ENCODE assay signal across 16 mouse cellular contexts in the genomic region with DNA sequence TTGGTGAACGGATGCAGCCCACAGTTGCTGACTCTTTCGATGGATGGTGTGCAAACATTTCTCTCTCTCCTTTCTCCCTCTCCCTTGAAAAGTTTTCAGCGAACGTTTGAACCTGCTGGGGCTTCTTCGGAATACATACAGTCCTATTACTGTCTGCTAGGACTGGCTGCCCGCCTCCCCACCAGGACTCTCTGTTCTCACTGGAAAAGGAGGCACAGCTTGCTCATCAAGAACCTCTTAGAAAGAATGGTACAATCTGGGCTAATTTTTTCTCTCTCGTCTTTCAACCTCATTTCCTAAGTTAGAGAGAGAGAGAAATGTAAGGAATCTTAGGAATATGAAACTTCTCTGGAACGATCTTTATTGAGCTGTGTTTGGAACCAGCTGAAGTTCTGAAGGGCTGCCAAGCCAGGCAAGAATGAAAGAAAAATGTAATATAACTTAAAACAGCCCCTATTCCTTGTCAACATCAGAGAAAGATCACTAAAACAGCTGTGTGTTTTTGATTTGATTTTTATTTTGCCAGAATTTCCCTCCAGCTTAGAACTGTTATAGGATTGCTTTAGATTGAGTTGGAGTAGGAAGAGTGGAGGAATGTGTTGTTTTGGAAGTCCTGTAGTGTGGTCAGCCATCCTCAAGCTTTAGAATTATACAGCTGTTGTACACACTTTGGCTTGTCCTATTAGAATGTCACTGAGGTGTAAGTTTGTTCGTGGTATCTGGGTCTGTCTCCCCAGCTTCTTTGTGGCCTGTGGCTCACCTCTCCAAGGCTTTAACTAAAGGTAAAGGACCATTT. TPM values are rescaled to one million over a fixed set of nuclear protein-coding genes. Genes with fewer than 3 reads are reported as not detected.
A peak's percentile ranks its signal among the peaks of the same experiment; 100 is the strongest.
DNase-seq lines count a peak whose midpoint lies in the region; ATAC-seq and TF ChIP-seq lines count a peak whose summit lies in the region.
"Had no signal": no experiment of that assay in that cellular context is flagged by ENCODE, and none has a peak within 500 bp of the region (broad histone marks: within the 10 kb centered on the region; RNA-seq: fewer than 3 reads in every experiment).

No protein-coding gene starts in this region.

- H3K36me3 ChIP-seq in kidney, postnatal 0 days (ENCODE audit: insufficient read depth, low read length) = no peaks in the 10 kb centered on the region
- no peaks in the 10 kb centered on the region for H3K36me3 ChIP-seq in lung, postnatal 0 days (ENCODE audit: insufficient read depth, low read length)
- H3K36me3 ChIP-seq in stomach, embryonic 15.5 days = no peaks in the 10 kb centered on the region
- H3K36me3 ChIP-seq: forebrain, embryonic 12.5 days; heart, embryonic 12.5 days had no signal

- no peak for DNase-seq in frontal cortex, adult 2 months (ENCODE audit: extremely low spot score in 1 of 2, low spot score in 1 of 2)
- peak; percentile 69 for DNase-seq in kidney, postnatal 0 days (ENCODE audit: low spot score)
- DNase-seq in kidney, adult 9 months = no peak
- peak; percentile 57 for DNase-seq in lung, postnatal 0 days (ENCODE audit: low spot score)
- no peak for DNase-seq in lung, adult 2 months
- no peak for DNase-seq in cerebellum, postnatal 25 days
- DNase-seq: cerebellum, adult 2 months; embryo, embryonic 11 days; right cerebral cortex, adult 18-20 months; thymus, postnatal 14 days had no signal

- no peak overlapping the region for H3K9ac ChIP-seq in kidney, postnatal 0 days (ENCODE audit: low read depth, low read length)
- H3K9ac ChIP-seq in lung, postnatal 0 days (replicated peaks; ENCODE audit: low read depth) = no peak overlapping the region
- H3K9ac ChIP-seq in stomach, embryonic 15.5 days = no peak overlapping the region
- H3K9ac ChIP-seq: forebrain, embryonic 12.5 days; heart, embryonic 12.5 days had no signal

- H3K27me3 ChIP-seq in kidney, postnatal 0 days (ENCODE audit: insufficient read depth, low read length) = no peaks in the 10 kb centered on the region
- H3K27me3 ChIP-seq in lung, postnatal 0 days (replicated peaks; ENCODE audit: insufficient read depth, low read length) = no peaks in the 10 kb centered on the region
- no peaks in the 10 kb centered on the region for H3K27me3 ChIP-seq in stomach, embryonic 15.5 days (replicated peaks)
- H3K27me3 ChIP-seq: forebrain, embryonic 12.5 days; heart, embryonic 12.5 days had no signal

- peak; percentile 20; the same call in 1 of the 2 replicates for TF ChIP-seq EP300 in lung, postnatal 0 days (IDR thresholded peaks at IDR 0.05)

- no peak for TF ChIP-seq CTCF in kidney, postnatal 0 days (IDR thresholded peaks at IDR 0.05; ENCODE audit: low read depth)
- TF ChIP-seq CTCF in lung, postnatal 0 days (IDR thresholded peaks at IDR 0.05) = no peak
- TF ChIP-seq CTCF in lung, adult 2 months (IDR thresholded peaks at IDR 0.05; ENCODE audit: insufficient read depth, low read length) = no peak

- H3K4me3 ChIP-seq in kidney, postnatal 0 days (replicated peaks; ENCODE audit: low read depth, low read length) = no peak overlapping the region
- H3K4me3 ChIP-seq in lung, postnatal 0 days (ENCODE audit: low read depth, low read length) = no peak overlapping the region
- H3K4me3 ChIP-seq in lung, adult 2 months (replicated peaks; ENCODE audit: extremely low read depth, low read depth, low read length) = no peak overlapping the region
- no peak overlapping the region for H3K4me3 ChIP-seq in stomach, embryonic 15.5 days (replicated peaks)
- H3K4me3 ChIP-seq: forebrain, embryonic 12.5 days; heart, embryonic 12.5 days had no signal

- H3K4me1 ChIP-seq in kidney, postnatal 0 days (replicated peaks; ENCODE audit: insufficient read depth, low read length) = peaks cover 6% of the 10 kb centered on the region
- peaks cover 7% of the 10 kb centered on the region; the same call in 1 of the 2 replicates for H3K4me1 ChIP-seq in lung, postnatal 0 days (ENCODE audit: insufficient read depth, low read depth, low read length)
- H3K4me1 ChIP-seq in lung, adult 2 months (ENCODE audit: control insufficient read depth, insufficient read depth, low read length) = peaks cover 3% of the 10 kb centered on the region; the same call in 1 of the 2 replicates
- 0 out of 2 replicates have a peak, but pooled peaks cover 4% of the 10 kb centered on the region for H3K4me1 ChIP-seq in stomach, embryonic 15.5 days
- H3K4me1 ChIP-seq: forebrain, embryonic 12.5 days had no signal

- H3K9me3 ChIP-seq in kidney, postnatal 0 days (replicated peaks; ENCODE audit: low read length) = no peaks in the 10 kb centered on the region
- H3K9me3 ChIP-seq in lung, postnatal 0 days (ENCODE audit: low read length) = no peaks in the 10 kb centered on the region
- H3K9me3 ChIP-seq in stomach, embryonic 15.5 days = no peaks in the 10 kb centered on the region
- H3K9me3 ChIP-seq: forebrain, embryonic 12.5 days had no signal

- ATAC-seq in frontal cortex, adult (ENCODE audit: low TSS enrichment) = peak; percentile 85
- ATAC-seq in kidney, postnatal 0 days (replicated peaks; ENCODE audit: low FRiP score, low read depth) = no peak
- peak; percentile 49 for ATAC-seq in lung, postnatal 0 days
- ATAC-seq in stomach, embryonic 15.5 days (ENCODE audit: insufficient read depth, low FRiP score, low read depth) = no peak
- ATAC-seq: hindbrain, postnatal 0 days had no signal

- H3K4me2 ChIP-seq in kidney, postnatal 0 days (ENCODE audit: low read length) = no peak overlapping the region
- peak overlapping the region; percentile 15; the same call in 1 of the 2 replicates for H3K4me2 ChIP-seq in lung, postnatal 0 days (replicated peaks; ENCODE audit: low read depth, low read length)
- no peak overlapping the region for H3K4me2 ChIP-seq in stomach, embryonic 15.5 days
- H3K4me2 ChIP-seq: forebrain, embryonic 12.5 days; heart, embryonic 12.5 days; liver, embryonic 11.5 days had no signal

- H3K27ac ChIP-seq in kidney, postnatal 0 days = peak overlapping the region; percentile 54
- peak overlapping the region; percentile 52 for H3K27ac ChIP-seq in lung, postnatal 0 days (ENCODE audit: low read length)
- H3K27ac ChIP-seq in stomach, embryonic 15.5 days = peak overlapping the region; percentile 41; the same call in 1 of the 2 replicates
- H3K27ac ChIP-seq: forebrain, embryonic 12.5 days; hindbrain, postnatal 0 days had no signal

- WGBS in kidney, postnatal 0 days = 64% methylated on average over 9 of the region's 9 CpGs
- WGBS in lung, postnatal 0 days = 24% methylated on average over 9 of the region's 9 CpGs
- 44% methylated on average over 9 of the region's 9 CpGs for WGBS in lung, adult 2 months
- 41% methylated on average over 9 of the region's 9 CpGs for WGBS in stomach, embryonic 15.5 days

- TF ChIP-seq POLR2A in lung, adult 2 months (IDR thresholded peaks at IDR 0.05; ENCODE audit: borderline replicate concordance, extremely low read depth, low read depth, low read length) = no peak

RNA-seq across cellular contexts. Expression of a gene that starts 27.0 kb away (rescaled TPM):
- 39.9 and 41.4 TPM in 2 replicates for polyA plus RNA-seq in frontal cortex, adult 2 months (2012; rRNA removed)
- polyA plus RNA-seq in kidney, postnatal 0 days (2015; fragmentation: Nextera tagmentation; extraction: Ambion mirVana) = 27.5 and 29.9 TPM in 2 replicates
- polyA plus RNA-seq in lung, postnatal 0 days (2015; fragmentation: Nextera tagmentation; extraction: Ambion mirVana) = 37.5 and 44.2 TPM in 2 replicates
- 38.0 and 49.1 TPM in 2 replicates for polyA plus RNA-seq in lung, adult 2 months (2012; rRNA removed)
- 27.7 and 28.9 TPM in 2 replicates for polyA plus RNA-seq in stomach, embryonic 15.5 days (2015; fragmentation: Nextera tagmentation; extraction: Ambion mirVana)

Comparison
In these comparisons a context has a peak if more than half of its experiments do, and no peak if none do; other contexts are left out.
1. DNase-seq: peak in kidney, postnatal 0 days (single experiment) and lung, postnatal 0 days (single experiment); none in frontal cortex, adult 2 months (0 of 2), kidney, adult 9 months (single experiment), lung, adult 2 months (single experiment) and cerebellum, postnatal 25 days (0 of 2).
2. ATAC-seq: peak in frontal cortex, adult (single experiment) and lung, postnatal 0 days (single experiment); none in kidney, postnatal 0 days (single experiment) and stomach, embryonic 15.5 days (single experiment).
3. Peak in every context shown above with its lines, with median percentiles within 50 percentile points of each other: H3K27ac ChIP-seq.